Mouse (Mus musculus): ENCODE measurements around the gene Immp2l. TPM values are rescaled to one million over a fixed set of nuclear protein-coding genes. Genes with fewer than 3 reads are reported as not detected.

Immp2l gene
- polyA plus RNA-seq, 1 experiment, result 0.62 TPM

DNA sequence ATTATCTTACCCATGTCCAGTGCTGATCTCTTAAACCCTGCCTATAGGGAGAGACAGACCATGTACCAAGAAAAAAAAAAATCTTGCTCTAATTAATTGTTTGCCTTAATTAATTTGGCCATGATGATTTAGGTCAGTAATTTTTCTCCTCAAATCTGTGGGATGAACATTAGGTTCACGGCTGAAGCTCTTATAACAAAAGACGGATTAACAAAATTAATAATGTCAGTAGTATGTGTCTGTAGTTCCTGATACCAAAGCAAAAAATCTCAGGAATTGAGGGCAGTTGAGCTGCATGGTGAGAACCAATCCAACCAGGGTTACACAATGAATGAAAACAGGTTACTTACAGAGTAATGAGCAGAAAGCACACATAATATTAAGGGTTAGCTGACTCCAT lies 29.0 kb upstream of the Immp2l start:
- H3K36me3 ChIP-seq (replicated peaks; ENCODE audit: low read length), result no peaks in the 10 kb centered on the region
- TF ChIP-seq FLI1 (IDR thresholded peaks at IDR 0.05; ENCODE audit: low read length) (no peak), GATA1 (IDR thresholded peaks at IDR 0.05; ENCODE audit: borderline replicate concordance, low read length) (no peak)
- peaks cover 12% of the 10 kb centered on the region for H3K9me3 ChIP-seq
- H3K4me3 ChIP-seq (replicated peaks), result no peak overlapping the region
- no peaks in the 10 kb centered on the region for H3K4me1 ChIP-seq
- no peaks in the 10 kb centered on the region for H3K27me3 ChIP-seq (replicated peaks)

DNA sequence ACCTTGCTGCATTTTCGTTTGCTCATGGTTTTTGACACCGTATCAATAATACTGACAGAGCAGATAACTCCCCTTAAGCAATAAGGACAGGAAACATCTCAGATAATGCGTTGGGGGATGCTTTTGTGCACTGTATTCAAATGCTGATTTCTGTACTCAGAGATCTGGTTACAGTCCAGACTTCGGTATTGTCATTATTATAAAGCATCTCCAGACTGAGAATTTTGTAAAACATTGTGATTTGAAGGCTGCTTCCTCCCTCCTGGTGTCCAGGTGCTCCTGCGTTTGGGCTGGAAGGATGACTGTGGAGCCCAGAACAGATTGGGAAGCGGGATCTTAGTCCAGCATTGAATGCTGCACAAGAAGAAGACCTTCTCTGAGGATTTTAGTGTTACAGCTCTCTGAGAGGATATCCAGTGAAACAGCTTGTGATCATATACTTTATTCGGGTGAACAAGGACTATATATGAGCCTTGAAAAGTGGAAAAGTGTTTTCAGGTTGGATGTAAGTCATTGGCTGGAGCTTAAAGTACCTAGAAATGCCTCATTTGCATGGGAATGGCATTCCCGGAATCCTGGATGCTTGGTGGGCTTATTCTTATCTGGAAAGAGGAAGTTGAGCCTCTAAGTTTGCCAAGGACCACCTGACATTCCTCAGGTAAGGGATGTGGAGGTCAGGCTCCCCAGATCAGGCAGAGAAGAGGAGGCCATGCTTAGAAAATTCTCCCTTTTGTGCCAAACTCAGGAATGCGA lies 28.1 kb upstream of the Immp2l start:
- TF ChIP-seq FLI1 (IDR thresholded peaks at IDR 0.05; ENCODE audit: low read length), result no peak
- TF ChIP-seq GATA1 (IDR thresholded peaks at IDR 0.05; ENCODE audit: borderline replicate concordance, low read length), result no peak
- H3K4me1 ChIP-seq, result no peaks in the 10 kb centered on the region
- H3K27me3 ChIP-seq (replicated peaks), result no peaks in the 10 kb centered on the region
- H3K9me3 ChIP-seq, result peaks cover 15% of the 10 kb centered on the region
- no peaks in the 10 kb centered on the region for H3K36me3 ChIP-seq (replicated peaks; ENCODE audit: low read length)
- no peak overlapping the region for H3K4me3 ChIP-seq (replicated peaks)

DNA sequence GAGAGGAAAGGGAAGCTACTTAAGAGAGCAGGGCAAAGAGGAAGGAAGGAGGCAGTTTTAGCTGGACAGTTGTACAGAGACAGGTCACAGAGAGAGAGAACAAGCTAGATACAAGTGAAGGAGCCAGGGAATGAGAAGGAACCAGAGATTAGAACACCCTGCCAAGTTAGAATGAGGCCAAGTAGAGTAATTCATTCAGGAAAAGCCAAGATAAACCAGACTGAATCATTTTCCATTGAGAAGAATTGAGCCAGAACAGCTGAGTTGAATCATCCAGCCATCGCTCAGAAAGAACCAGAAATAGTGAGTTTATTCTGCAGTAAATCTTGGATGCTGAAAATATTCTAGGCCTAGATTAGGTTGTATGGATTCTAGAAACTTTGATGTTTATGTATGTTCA lies 1.4 kb upstream of the Immp2l start:
- Histone ChIP-seq H3K36me3 (replicated peaks; ENCODE audit: low read length) (peaks cover 9% of the 10 kb centered on the region), H3K4me1 (peaks cover 21% of the 10 kb centered on the region), H3K9me3 (peaks cover 7% of the 10 kb centered on the region), H3K27me3 (replicated peaks) (no peaks in the 10 kb centered on the region), H3K4me3 (replicated peaks) (no peak overlapping the region)
- TF ChIP-seq GATA1 (IDR thresholded peaks at IDR 0.05; ENCODE audit: borderline replicate concordance, low read length) (no peak), FLI1 (IDR thresholded peaks at IDR 0.05; ENCODE audit: low read length) (no peak)

DNA sequence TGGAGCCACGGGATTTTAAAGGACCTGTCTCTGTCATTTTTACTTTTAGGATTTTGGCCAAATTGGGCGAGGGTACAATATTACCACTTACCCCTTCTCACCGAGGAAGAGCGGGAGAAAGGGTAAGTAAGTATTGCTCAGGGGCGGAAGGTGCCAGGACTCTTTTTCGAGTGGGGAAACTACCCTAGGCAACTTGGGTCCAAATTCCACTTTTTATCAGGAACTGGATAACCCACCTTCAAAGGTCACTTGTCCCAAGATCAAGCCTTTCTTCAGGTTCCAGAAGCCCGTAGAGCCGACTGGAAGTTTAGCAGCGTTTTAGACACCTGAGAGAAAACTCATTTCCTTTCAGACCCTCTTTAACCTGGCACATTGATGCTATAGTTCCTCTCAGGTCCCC lies 622 bp downstream of the Immp2l start:
- Histone ChIP-seq H3K27me3 (replicated peaks) (no peaks in the 10 kb centered on the region), H3K36me3 (replicated peaks; ENCODE audit: low read length) (peaks cover 9% of the 10 kb centered on the region), H3K9me3 (peaks cover 7% of the 10 kb centered on the region), H3K4me3 (replicated peaks) (peak overlapping the region; percentile 97), H3K4me1 (peaks cover 21% of the 10 kb centered on the region)
- TF ChIP-seq GATA1 (IDR thresholded peaks at IDR 0.05; ENCODE audit: borderline replicate concordance, low read length) (no peak), FLI1 (IDR thresholded peaks at IDR 0.05; ENCODE audit: low read length) (no peak)

DNA sequence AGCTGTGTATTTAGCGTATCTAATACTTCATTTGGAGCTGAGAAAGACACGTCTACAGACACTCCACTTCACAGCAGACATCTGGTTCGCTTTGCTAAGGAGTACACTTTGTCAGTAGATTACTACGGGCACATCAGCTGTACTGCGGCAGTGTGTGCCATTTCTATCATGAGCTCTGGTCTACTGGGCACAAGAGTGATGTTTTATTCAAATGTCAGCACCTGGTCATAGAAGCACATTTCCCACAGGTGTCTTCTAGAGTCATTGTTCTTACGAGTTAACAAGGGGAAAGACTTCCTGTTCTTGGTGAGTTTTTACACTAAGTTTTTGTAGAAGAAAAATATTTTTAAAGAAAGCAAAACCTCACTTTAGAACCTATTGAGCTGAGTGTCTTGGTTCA lies 3.6 kb downstream of the Immp2l start:
- no peaks in the 10 kb centered on the region for H3K27me3 ChIP-seq (replicated peaks)
- H3K36me3 ChIP-seq (replicated peaks; ENCODE audit: low read length), result peaks cover 17% of the 10 kb centered on the region
- H3K4me3 ChIP-seq (replicated peaks), result no peak overlapping the region
- peaks cover 33% of the 10 kb centered on the region for H3K4me1 ChIP-seq
- no peak for TF ChIP-seq FLI1 (IDR thresholded peaks at IDR 0.05; ENCODE audit: low read length)
- TF ChIP-seq GATA1 (IDR thresholded peaks at IDR 0.05; ENCODE audit: borderline replicate concordance, low read length), result no peak
- 0 out of 2 replicates have a peak, but pooled peaks cover 4% of the 10 kb centered on the region for H3K9me3 ChIP-seq

DNA sequence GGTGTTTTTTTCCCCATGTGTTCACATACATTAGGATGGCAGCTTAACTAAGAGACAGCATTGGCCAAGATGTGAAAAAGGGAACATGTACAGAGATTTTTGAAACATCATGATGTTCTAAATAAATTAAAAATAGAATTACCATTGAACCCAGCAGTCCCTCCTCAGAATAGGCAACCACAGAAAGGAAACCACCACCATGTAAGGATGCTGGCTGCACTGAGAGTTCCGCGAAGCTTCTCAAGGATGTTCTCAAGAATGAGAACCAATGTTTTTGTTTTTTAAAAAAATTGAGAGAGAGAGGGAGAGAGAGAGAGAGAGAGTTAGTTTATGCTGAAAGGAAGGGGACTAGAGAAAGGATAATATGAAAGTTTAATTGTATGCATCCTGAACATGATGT lies 7.2 kb downstream of the Immp2l start:
- peaks cover 41% of the 10 kb centered on the region for H3K36me3 ChIP-seq (replicated peaks; ENCODE audit: low read length)
- TF ChIP-seq FLI1 (IDR thresholded peaks at IDR 0.05; ENCODE audit: low read length) (no peak), GATA1 (IDR thresholded peaks at IDR 0.05; ENCODE audit: borderline replicate concordance, low read length) (no peak)
- 0 out of 2 replicates have a peak, but pooled peaks cover 6% of the 10 kb centered on the region for H3K9me3 ChIP-seq
- no peaks in the 10 kb centered on the region for H3K27me3 ChIP-seq (replicated peaks)
- H3K4me3 ChIP-seq (replicated peaks), result no peak overlapping the region
- H3K4me1 ChIP-seq, result peaks cover 16% of the 10 kb centered on the region

DNA sequence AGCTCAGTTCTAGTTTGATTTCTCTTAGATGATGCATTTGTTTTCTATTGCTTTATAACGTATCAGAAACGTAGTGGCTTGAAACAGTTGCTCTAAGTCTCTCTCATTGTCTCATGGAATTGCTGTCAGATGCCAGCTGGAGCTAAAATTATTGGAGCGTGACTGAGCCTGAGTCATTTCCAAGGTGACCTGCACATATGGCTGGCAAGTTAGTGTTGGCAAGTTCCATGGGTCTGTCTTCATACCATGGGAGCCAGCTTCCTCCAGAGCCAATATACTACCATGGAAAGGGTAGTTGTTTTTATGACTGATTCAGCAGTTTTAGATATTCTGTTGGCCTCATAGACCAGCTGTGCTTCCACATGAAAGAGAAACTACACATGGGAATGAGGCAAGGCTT lies 9.3 kb downstream of the Immp2l start:
- 0 out of 2 replicates have a peak, but pooled peaks cover 6% of the 10 kb centered on the region for H3K9me3 ChIP-seq
- TF ChIP-seq GATA1 (IDR thresholded peaks at IDR 0.05; ENCODE audit: borderline replicate concordance, low read length) (no peak), FLI1 (IDR thresholded peaks at IDR 0.05; ENCODE audit: low read length) (no peak)
- H3K27me3 ChIP-seq (replicated peaks), result no peaks in the 10 kb centered on the region
- H3K36me3 ChIP-seq (replicated peaks; ENCODE audit: low read length), result peaks cover 33% of the 10 kb centered on the region
- H3K4me1 ChIP-seq, result peaks cover 12% of the 10 kb centered on the region
- H3K4me3 ChIP-seq (replicated peaks), result no peak overlapping the region

DNA sequence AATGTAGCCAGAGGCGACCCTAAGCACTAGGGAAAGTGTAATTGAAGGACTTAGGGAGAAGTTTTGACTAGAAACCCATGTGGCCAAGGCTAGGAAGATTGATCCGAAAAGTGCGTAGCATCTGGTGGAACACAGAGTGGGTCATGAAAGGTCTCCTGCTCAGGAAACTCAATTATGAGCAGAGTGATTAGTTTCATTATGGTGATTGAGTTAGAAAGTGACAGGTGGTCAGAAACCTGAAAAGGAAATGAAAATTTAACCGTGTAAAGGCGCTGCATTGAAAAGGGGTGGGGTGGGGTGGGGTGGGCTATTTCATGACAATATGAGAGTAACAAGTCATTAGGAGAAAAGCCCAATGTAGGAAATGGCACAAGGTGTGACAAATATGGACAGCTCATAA lies 15.9 kb downstream of the Immp2l start:
- H3K4me1 ChIP-seq, result peaks cover 23% of the 10 kb centered on the region
- H3K9me3 ChIP-seq, result 0 out of 2 replicates have a peak, but pooled peaks cover 3% of the 10 kb centered on the region
- H3K36me3 ChIP-seq (replicated peaks; ENCODE audit: low read length), result peaks cover 11% of the 10 kb centered on the region
- TF ChIP-seq GATA1 (IDR thresholded peaks at IDR 0.05; ENCODE audit: borderline replicate concordance, low read length) (no peak), FLI1 (IDR thresholded peaks at IDR 0.05; ENCODE audit: low read length) (no peak)
- no peak overlapping the region for H3K4me3 ChIP-seq (replicated peaks)
- H3K27me3 ChIP-seq (replicated peaks), result no peaks in the 10 kb centered on the region

DNA sequence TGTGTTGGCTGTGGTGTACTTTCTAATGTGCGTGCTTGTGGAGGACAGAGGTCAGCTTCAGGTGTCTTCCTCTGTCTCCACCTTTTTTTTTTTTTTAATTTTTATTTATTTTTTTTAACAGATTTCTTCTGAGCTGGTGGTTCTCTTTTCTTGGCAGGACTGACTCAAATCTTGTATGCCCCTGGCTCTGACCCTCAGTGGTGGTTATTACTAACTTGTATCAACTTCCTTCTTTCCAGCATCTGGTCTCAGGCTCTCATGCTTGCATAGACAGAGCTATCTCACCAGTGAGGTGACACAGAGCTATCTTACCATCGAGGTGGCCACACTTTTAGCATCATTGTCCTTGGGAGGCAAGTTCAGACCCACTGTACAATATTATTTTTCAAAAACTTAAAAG lies 17.8 kb downstream of the Immp2l start:
- Histone ChIP-seq H3K27me3 (replicated peaks) (no peaks in the 10 kb centered on the region), H3K4me1 (peaks cover 25% of the 10 kb centered on the region), H3K36me3 (replicated peaks; ENCODE audit: low read length) (peaks cover 3% of the 10 kb centered on the region), H3K9me3 (no peaks in the 10 kb centered on the region), H3K4me3 (replicated peaks) (no peak overlapping the region)
- TF ChIP-seq GATA1 (IDR thresholded peaks at IDR 0.05; ENCODE audit: borderline replicate concordance, low read length) (no peak), FLI1 (IDR thresholded peaks at IDR 0.05; ENCODE audit: low read length) (no peak)

DNA sequence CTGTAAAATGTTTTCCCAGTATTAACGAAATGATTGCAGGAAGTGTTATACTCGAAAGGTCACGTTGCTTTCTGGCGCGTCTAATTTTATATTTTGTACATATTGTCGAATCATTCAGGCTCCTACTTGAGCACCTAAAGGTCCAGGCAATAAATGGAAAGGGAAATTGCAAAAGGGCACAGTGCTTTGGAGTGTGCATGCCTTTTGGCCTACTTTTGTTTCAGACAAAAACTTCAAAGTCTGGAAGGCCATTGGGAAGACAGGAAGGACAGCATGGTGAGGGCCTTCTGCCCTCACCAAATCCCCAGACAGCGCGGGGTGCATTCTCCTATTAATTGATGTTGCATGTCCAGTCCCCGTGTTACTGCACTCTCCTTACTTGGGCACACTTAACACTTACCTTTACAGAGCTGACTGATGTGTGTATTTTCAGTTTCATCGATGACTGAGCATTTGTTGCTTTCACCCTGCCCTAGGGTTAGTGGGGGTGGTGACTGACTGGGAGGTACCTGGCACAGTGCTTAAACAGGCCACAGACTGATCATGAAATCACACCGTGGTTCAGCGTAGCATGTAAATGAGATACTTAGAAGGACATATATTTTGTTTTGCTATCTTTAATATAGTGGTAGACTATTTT lies 20.7 kb downstream of the Immp2l start:
- peak overlapping the region; percentile 6 for H3K4me3 ChIP-seq (replicated peaks)
- TF ChIP-seq GATA1 (IDR thresholded peaks at IDR 0.05; ENCODE audit: borderline replicate concordance, low read length) (no peak), FLI1 (IDR thresholded peaks at IDR 0.05; ENCODE audit: low read length) (no peak)
- peaks cover 32% of the 10 kb centered on the region for H3K4me1 ChIP-seq
- H3K27me3 ChIP-seq (replicated peaks), result no peaks in the 10 kb centered on the region
- no peaks in the 10 kb centered on the region for H3K9me3 ChIP-seq
- H3K36me3 ChIP-seq (replicated peaks; ENCODE audit: low read length), result peaks cover 3% of the 10 kb centered on the region
